Comparison of ENCODE assay signal across 8 mouse cellular contexts in the genomic region with DNA sequence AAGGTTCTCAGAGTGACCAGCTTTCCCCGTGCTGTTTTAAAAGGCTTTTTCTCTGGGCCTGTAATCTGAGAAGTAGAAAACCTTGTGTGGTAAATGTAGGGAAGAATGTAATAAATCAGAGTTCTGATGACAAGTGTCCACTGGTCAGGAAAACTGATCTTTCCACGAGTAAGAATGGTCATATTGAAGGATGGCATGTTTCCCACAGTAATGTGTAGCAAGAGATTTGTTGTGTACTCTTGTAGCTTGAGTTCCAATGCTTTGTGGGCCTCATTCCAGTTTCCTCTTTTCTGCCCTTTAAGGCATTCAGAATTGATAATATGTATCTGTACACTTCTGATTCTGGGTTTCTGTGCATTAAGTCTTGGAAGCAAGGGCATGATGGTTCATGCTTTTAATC. TPM values are rescaled to one million over a fixed set of nuclear protein-coding genes. Genes with fewer than 3 reads are reported as not detected.
DNase-seq lines count a peak whose midpoint lies in the region; ATAC-seq lines count a peak whose summit lies in the region.

No protein-coding gene starts in this region.

- H3K27ac ChIP-seq in kidney, embryonic 15.5 days: peak overlapping the region; percentile 98; the same call in 1 of the 2 replicates
- H3K27ac ChIP-seq in hindbrain, embryonic 13.5 days: peak overlapping the region; percentile 99; the same call in 1 of the 2 replicates
- H3K27ac ChIP-seq in midbrain, embryonic 14.5 days (replicated peaks; ENCODE audit: low read depth, low read length): peak overlapping the region; percentile 97

- peak overlapping the region; percentile 99 for H3K9ac ChIP-seq in kidney, embryonic 15.5 days
- H3K9ac ChIP-seq in hindbrain, embryonic 13.5 days: peak overlapping the region; percentile 98
- peak overlapping the region; percentile 92 for H3K9ac ChIP-seq in midbrain, embryonic 14.5 days (replicated peaks; ENCODE audit: low read length)

- H3K4me3 ChIP-seq in kidney, embryonic 15.5 days (replicated peaks): peak overlapping the region; percentile 96
- peak overlapping the region; percentile 91 for H3K4me3 ChIP-seq in hindbrain, embryonic 13.5 days
- peak overlapping the region; percentile 100 for H3K4me3 ChIP-seq in midbrain, embryonic 14.5 days (replicated peaks; ENCODE audit: low read depth, low read length)

- H3K4me1 ChIP-seq in kidney, embryonic 15.5 days: peaks cover 31% of the 10 kb centered on the region
- peaks cover 33% of the 10 kb centered on the region for H3K4me1 ChIP-seq in hindbrain, embryonic 13.5 days (replicated peaks)
- H3K4me1 ChIP-seq in midbrain, embryonic 14.5 days (ENCODE audit: control insufficient read depth, insufficient read depth, low read length): peaks cover 24% of the 10 kb centered on the region

- H3K9me3 ChIP-seq in kidney, embryonic 15.5 days (replicated peaks): no peaks in the 10 kb centered on the region
- no peaks in the 10 kb centered on the region for H3K9me3 ChIP-seq in hindbrain, embryonic 13.5 days
- no peaks in the 10 kb centered on the region for H3K9me3 ChIP-seq in midbrain, embryonic 14.5 days (ENCODE audit: control insufficient read depth, low read length)

- ATAC-seq in kidney, embryonic 15.5 days (replicated peaks; ENCODE audit: low FRiP score): no peak
- ATAC-seq in hindbrain, embryonic 13.5 days (ENCODE audit: low FRiP score): no peak
- ATAC-seq in midbrain, embryonic 14.5 days (ENCODE audit: low FRiP score, low TSS enrichment): no peak

- 0% methylated on average over 2 of the region's 2 CpGs for WGBS in kidney, embryonic 15.5 days
- WGBS in hindbrain, embryonic 13.5 days: 7% methylated on average over 2 of the region's 2 CpGs
- 7% methylated on average over 2 of the region's 2 CpGs for WGBS in midbrain, embryonic 14.5 days

- H3K36me3 ChIP-seq in kidney, embryonic 15.5 days: peaks cover 53% of the 10 kb centered on the region
- H3K36me3 ChIP-seq in hindbrain, embryonic 13.5 days: peaks cover 46% of the 10 kb centered on the region
- H3K36me3 ChIP-seq in midbrain, embryonic 14.5 days (ENCODE audit: control insufficient read depth, insufficient read depth, low read length): peaks cover 51% of the 10 kb centered on the region

- no peaks in the 10 kb centered on the region for H3K27me3 ChIP-seq in kidney, embryonic 15.5 days
- H3K27me3 ChIP-seq in hindbrain, embryonic 13.5 days: no peaks in the 10 kb centered on the region
- no peaks in the 10 kb centered on the region for H3K27me3 ChIP-seq in midbrain, embryonic 14.5 days (ENCODE audit: control insufficient read depth, insufficient read depth, low read length)

- no peak for DNase-seq in kidney, postnatal 10 days
- peak; percentile 63 for DNase-seq in adipocyte (ENCODE audit: low spot score)
- no peak for DNase-seq in midbrain, embryonic 14.5 days
- DNase-seq in left cerebral cortex, adult 11 months (ENCODE audit: low spot score): no peak
- no peak for DNase-seq in urinary bladder, postnatal 14 days (ENCODE audit: low spot score)
- DNase-seq in adrenal gland, adult (ENCODE audit: inconsistent age in 2 of 2, low spot score in 1 of 2): no peak

- H3K4me2 ChIP-seq in kidney, embryonic 15.5 days: peak overlapping the region; percentile 80
- H3K4me2 ChIP-seq in hindbrain, embryonic 13.5 days: peak overlapping the region; percentile 77
- peak overlapping the region; percentile 96 for H3K4me2 ChIP-seq in midbrain, embryonic 14.5 days (ENCODE audit: low read length)

RNA-seq across cellular contexts. Expression of a gene that starts 1.4 kb away (rescaled TPM):
- 155 and 165 TPM in 2 replicates for polyA plus RNA-seq in kidney, embryonic 15.5 days (2015; fragmentation: Nextera tagmentation; extraction: Ambion mirVana)
- 103 and 107 TPM in 2 replicates for polyA plus RNA-seq in hindbrain, embryonic 13.5 days (2015; fragmentation: Nextera tagmentation; extraction: Ambion mirVana)
- polyA plus RNA-seq in midbrain, embryonic 14.5 days (2014; fragmentation: Nextera tagmentation; extraction: Ambion mirVana): 99.6 and 125 TPM in 2 replicates

RNA-seq across cellular contexts. Expression of a gene that starts 19.4 kb away (rescaled TPM):
- 28.2 and 30.4 TPM in 2 replicates for polyA plus RNA-seq in kidney, embryonic 15.5 days (2015; fragmentation: Nextera tagmentation; extraction: Ambion mirVana)
- 4.9 and 5.7 TPM in 2 replicates for polyA plus RNA-seq in hindbrain, embryonic 13.5 days (2015; fragmentation: Nextera tagmentation; extraction: Ambion mirVana)
- polyA plus RNA-seq in midbrain, embryonic 14.5 days (2014; fragmentation: Nextera tagmentation; extraction: Ambion mirVana): 2.0 and 2.9 TPM in 2 replicates

RNA-seq across cellular contexts. Expression of a gene that starts 23.9 kb away (rescaled TPM):
- 18.7 and 21.9 TPM in 2 replicates for polyA plus RNA-seq in kidney, embryonic 15.5 days (2015; fragmentation: Nextera tagmentation; extraction: Ambion mirVana)
- polyA plus RNA-seq in hindbrain, embryonic 13.5 days (2015; fragmentation: Nextera tagmentation; extraction: Ambion mirVana): 17.5 and 17.6 TPM in 2 replicates
- 14.3 and 18.8 TPM in 2 replicates for polyA plus RNA-seq in midbrain, embryonic 14.5 days (2014; fragmentation: Nextera tagmentation; extraction: Ambion mirVana)

RNA-seq across cellular contexts. Expression of a gene that starts 30.1 kb away (rescaled TPM):
- polyA plus RNA-seq in kidney, embryonic 15.5 days (2015; fragmentation: Nextera tagmentation; extraction: Ambion mirVana): 82.1 and 91.8 TPM in 2 replicates
- 71.7 and 73.8 TPM in 2 replicates for polyA plus RNA-seq in hindbrain, embryonic 13.5 days (2015; fragmentation: Nextera tagmentation; extraction: Ambion mirVana)
- 54.8 and 55.4 TPM in 2 replicates for polyA plus RNA-seq in midbrain, embryonic 14.5 days (2014; fragmentation: Nextera tagmentation; extraction: Ambion mirVana)

RNA-seq across cellular contexts. Expression of a gene that starts 34.3 kb away (rescaled TPM):
- 89.5 and 97.6 TPM in 2 replicates for polyA plus RNA-seq in kidney, embryonic 15.5 days (2015; fragmentation: Nextera tagmentation; extraction: Ambion mirVana)
- 42.0 and 43.2 TPM in 2 replicates for polyA plus RNA-seq in hindbrain, embryonic 13.5 days (2015; fragmentation: Nextera tagmentation; extraction: Ambion mirVana)
- 32.9 and 58.5 TPM in 2 replicates for polyA plus RNA-seq in midbrain, embryonic 14.5 days (2014; fragmentation: Nextera tagmentation; extraction: Ambion mirVana)
